Comparison of ENCODE assay signal across 9 mouse cellular contexts in genomic region chr15:11380087-11380530, GRCm38 (mm10). TPM values are rescaled to one million over a fixed set of nuclear protein-coding genes. Genes with fewer than 3 reads are reported as not detected.
DNase-seq lines count a peak whose midpoint lies in the region; ATAC-seq lines count a peak whose summit lies in the region.
"Had no signal": no experiment of that assay in that cellular context is flagged by ENCODE, and none has a peak within 500 bp of the region (broad histone marks: within the 10 kb centered on the region; RNA-seq: fewer than 3 reads in every experiment).

No protein-coding gene starts in this region.

- no peaks in the 10 kb centered on the region for H3K27me3 ChIP-seq in embryonic facial prominence, embryonic 12.5 days

- H3K4me3 ChIP-seq in embryonic facial prominence, embryonic 12.5 days, result no peak overlapping the region
- H3K4me3 ChIP-seq: myocyte had no signal

- 45% methylated on average over 8 of the region's 8 CpGs for WGBS in embryonic facial prominence, embryonic 12.5 days

- no peaks in the 10 kb centered on the region for H3K9me3 ChIP-seq in embryonic facial prominence, embryonic 12.5 days

- no peaks in the 10 kb centered on the region for H3K4me1 ChIP-seq in embryonic facial prominence, embryonic 12.5 days

- no peak overlapping the region for H3K9ac ChIP-seq in embryonic facial prominence, embryonic 12.5 days

- DNase-seq in cerebellum, adult 18-20 months, result peak; percentile 16 to 35
- no peak for DNase-seq in cerebellum, adult 9-11 months
- peak; percentile 11 for DNase-seq in ovary, postnatal 14 days (ENCODE audit: low spot score)
- no peak for DNase-seq in ovary, postnatal 10 days (ENCODE audit: low spot score)
- peak; percentile 31 to 45 for DNase-seq in kidney, postnatal 36 days
- peak; percentile 88 for DNase-seq in retina, embryonic 14.5 days (ENCODE audit: low spot score)
- no peak for DNase-seq in urinary bladder, postnatal 10 days (ENCODE audit: low spot score)

- ATAC-seq in embryonic facial prominence, embryonic 12.5 days (ENCODE audit: insufficient number of reproducible peaks, insufficient read depth, low FRiP score, low TSS enrichment), result 0 out of 2 replicates have a peak, but pooled peaks have one; percentile 6

- H3K4me2 ChIP-seq in embryonic facial prominence, embryonic 12.5 days (replicated peaks), result no peak overlapping the region

- peaks cover 24% of the 10 kb centered on the region for H3K36me3 ChIP-seq in embryonic facial prominence, embryonic 12.5 days

- H3K27ac ChIP-seq in embryonic facial prominence, embryonic 12.5 days, result no peak overlapping the region

RNA-seq across cellular contexts. Expression of gene Tars, which starts 19.4 kb away (rescaled TPM):
- 74.1 and 83.8 TPM in 2 replicates for polyA plus RNA-seq in embryonic facial prominence, embryonic 12.5 days (2016; fragmentation: Nextera tagmentation; extraction: Ambion mirVana)

Comparison
In these comparisons a context has a peak if more than half of its experiments do, and no peak if none do; other contexts are left out.
1. DNase-seq: peak in cerebellum, adult 18-20 months (2 of 2), ovary, postnatal 14 days (single experiment), kidney, postnatal 36 days (2 of 2) and retina, embryonic 14.5 days (single experiment); none in cerebellum, adult 9-11 months (single experiment), ovary, postnatal 10 days (single experiment) and urinary bladder, postnatal 10 days (single experiment).